Mouse (Mus musculus): ENCODE measurements at regions not wholly inside any gene's neighbourhood (a gene's known extent, or its start where the extent isn't known, plus 50 kb on each side); places are given as distances from the start of the nearest gene placed in this dataset.

DNA sequence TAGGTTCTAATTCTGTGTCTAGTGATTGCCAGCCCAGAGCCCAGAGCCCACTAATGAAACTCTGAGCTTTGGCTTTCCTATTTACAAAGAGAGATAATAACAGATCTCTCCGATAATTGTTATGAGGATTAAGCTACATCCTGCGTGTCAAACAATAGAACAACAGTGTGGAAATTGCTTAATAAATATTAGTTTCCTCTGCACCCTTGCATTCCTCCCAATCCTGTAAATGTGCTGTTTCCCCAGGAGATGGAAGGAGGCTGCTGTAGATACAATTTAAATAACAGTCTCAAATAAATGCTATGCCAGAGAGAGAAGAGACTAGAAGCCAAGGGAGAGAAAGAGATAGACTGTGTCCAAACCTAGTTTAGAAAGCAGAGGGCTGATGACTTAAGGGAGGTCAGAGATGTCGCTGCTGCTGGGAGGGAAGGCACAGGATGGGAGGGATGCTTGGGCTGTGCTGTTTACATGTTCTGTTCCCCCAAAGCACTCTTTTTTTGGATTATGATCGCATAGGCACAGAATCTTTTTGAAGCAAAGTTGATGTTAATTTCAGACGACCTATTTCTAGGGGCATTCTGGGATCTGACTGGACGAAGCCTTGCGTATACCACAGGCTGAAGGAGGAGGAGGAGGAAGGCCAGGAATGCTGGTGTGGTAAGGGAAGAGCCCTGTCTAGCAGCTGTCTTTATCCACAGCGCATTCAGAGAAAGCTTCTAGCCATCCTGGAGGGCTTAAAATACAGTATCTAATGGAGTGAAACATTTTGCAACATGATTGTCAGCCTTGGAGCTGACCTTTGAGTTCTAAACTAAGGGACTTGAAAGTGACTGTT lies 103.4 kb upstream of the Fbxo11 start:
- no peak for TF ChIP-seq POLR2A (IDR thresholded peaks at IDR 0.05; ENCODE audit: low read depth, low read length)
- TF ChIP-seq CTCF (IDR thresholded peaks at IDR 0.05; ENCODE audit: extremely low read depth, insufficient read depth, insufficient read length, insufficient replicate concordance), result no peak
